Mouse (Mus musculus) embryo, embryonic 10 days (tissue): ENCODE measurements around the gene Frmd8.
"Not testable (repeated sequence)": the region's sequence is repeated elsewhere in the genome, so short reads cannot be mapped to it uniquely, and the experiment has no call there.

ENCODE experiments used
- DNase-seq: peaks from one replicate; pipeline ENCODE4 v3.0.0-alpha.2; 2015; ENCODE audit warnings: low spot score

Frmd8 gene

DNA sequence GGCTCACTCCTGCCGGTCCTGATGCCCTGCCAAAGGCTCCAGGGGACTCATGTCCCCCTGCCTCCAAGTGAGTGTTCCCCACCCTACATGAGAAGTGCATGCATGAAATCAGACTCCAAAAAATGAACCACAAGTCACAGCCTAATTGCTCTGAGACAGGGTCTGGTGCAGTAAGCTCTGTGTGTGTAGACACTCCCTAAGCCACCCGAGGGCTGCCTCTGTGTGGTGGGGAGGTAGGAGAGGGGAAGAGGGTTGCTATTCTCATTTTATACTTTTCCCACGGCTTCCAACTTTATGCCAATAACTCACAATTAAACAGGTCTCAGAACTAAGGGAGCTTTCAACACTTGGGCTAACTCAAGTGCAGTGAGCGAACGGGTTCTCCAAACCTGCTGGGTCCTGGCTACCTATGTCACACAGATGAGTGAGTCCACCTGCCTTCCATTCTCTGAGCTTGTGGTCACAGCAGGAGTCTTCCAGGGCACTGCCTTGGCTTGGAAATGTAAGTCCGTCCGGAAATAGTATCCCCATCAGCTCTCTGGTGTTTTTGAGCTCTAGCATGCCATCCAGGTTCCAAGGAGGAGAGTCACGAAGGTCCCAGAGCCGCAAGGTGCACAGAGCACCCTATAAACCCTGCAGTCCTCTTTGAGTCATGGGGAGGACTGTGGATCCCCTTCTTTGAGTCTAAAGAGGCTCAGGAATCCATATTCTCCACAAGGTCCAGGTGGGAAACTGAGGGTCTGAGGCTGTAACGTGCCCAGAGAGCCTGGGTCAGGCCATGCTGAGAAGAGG is 50.1 kb downstream of the Frmd8 start:
- DNase-seq, result no peak

DNA sequence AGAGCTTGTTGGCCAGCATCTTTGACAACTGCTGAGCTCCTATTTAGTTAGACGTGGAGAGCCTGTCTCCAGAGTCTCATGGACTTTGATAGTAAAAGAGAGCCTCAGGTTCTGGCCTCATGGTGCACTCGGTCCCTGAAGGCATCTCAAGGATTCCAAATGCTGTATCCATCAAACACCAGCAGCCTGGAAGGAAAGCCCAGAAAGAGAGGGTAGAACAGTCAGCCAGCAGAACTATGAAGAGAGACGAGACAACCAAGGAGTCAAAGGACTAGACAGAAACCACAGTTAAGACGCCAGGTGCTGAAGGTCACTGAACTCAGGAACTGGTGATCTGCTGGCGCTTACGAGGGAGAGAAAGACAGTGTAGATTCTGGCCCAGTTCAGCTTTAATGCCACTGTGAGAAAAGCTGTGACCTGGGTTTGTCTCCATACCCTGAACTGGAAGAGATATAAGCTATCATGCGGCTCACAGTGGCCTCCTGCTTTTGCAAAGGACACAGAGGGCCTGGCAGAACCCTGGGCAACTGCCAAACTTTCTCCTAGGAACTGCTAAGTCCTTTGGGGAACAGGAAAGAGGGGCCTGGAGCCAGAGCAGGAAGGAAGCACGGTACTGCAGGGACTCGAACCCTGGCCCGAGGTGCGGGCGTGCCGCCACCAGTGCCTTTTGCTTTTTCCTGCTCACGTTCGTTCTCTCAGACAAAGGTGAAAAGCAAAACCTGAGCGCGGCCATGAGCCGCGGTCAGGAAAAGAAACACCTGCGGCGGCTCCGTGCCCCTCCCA is 50.8 kb downstream of the Frmd8 start:
- no peak for DNase-seq

DNA sequence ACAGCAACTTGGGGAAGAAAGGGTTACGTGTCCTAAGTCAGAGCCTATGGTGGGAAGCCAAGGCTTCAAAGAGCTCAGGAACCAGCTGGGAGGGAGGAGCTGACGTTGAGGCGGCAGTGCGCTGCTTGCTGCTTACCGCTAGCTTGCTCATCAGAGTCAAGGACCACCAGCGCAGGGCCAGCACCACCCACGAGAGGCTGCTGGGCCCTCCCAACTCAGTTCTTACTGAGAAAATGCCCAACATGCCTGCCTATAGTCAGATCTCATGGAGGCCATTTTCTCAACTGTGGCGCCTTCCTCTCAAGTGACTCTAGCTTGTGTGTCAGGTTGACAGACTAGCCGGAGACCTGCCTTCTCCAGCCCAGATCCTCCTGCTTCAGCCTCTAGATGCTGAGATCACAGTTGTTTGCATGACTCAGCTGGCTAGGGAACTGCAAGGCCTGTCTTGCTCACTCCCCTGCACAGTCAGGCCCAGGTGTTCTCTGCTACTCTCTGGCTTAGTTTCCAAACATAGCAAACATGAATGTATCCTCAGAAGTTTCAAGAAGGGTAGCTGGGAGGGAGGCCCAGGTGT is 51.7 kb downstream of the Frmd8 start:
- DNase-seq, result peak; percentile 86

DNA sequence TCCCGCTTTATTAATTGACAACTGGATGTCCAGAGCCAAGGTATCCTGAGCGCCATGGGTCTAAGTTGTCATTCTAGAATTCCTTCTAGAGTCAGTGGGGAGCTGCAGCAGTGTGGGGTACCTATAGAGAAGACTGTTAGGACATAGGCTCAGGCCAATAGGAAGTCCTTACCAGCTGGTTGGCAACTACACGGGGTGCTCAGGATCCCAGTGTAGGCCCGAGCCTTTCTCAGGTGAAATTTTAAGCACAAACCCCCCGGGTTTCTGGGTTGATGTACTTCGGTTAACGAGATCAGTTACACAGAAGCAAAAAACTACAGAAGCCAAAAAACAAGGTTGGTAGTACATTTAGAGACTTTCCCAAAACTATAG is 52.3 kb downstream of the Frmd8 start:
- no peak for DNase-seq

DNA sequence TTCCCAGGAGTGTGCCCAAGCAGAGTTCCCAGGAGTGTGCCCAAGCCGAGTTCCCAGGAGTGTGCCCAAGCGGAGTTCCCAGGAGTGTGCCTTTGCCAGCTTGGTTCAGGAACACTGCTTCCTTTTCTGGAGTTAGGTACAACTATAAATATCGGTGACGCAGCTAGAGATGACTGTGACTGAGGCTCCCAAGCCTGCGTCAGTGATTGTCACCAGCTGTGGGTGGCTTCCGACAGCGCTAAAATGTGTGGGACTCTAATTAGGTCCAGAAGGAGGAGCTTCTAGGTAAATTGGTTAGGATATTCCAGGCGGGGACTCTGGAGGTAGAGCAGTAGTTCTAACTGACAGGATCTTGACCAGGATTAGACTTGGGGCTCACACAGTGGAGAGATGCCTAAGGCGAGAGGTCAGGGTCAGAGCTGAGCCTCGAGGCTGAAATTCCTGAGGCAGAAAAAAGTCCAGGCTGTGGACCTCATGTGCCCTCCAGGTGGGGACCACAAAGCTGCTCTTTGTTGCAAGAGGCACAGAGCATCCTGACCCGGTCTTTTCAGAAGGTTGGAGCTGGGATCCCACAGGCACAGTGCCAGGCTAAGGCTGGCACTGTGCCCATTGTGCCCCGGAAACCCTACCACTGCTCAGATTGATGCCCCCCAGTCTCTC is 52.8 kb downstream of the Frmd8 start:
- peak; percentile 56 for DNase-seq

DNA sequence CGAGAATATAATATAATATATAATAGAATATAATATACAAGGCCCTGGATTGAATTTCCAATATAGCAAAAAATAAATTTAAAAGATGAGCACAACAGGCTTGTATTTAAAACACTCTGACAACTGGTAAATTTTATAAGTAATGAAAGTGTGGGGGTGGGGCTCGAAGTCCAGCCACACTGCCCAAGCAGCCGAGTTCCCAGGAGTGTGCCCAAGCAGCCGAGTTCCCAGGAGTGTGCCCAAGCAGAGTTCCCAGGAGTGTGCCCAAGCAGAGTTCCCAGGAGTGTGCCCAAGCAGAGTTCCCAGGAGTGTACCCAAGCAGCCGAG is 53.3 kb downstream of the Frmd8 start:
- no peak for DNase-seq

DNA sequence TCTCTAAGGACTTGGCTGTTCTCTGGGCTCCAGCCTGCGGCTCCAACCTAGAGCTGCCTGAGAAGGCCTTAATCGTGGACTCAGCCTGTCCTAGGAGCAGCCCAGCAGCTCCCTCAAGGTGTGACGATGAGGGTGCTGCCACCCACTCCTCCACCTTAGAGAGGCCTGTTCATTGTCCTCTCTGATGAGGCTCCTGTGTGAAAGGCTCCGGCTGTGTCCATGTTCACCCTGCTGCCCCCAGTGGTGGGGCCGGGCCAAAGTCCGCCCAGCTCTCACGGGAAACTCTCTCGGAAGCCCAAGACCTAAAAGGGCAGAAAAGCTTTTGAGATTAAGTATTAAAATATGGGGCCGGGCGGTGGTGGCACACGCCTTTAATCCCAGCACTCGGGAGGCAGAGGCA is 55.5 kb downstream of the Frmd8 start:
- DNase-seq, result peak; percentile 59

DNA sequence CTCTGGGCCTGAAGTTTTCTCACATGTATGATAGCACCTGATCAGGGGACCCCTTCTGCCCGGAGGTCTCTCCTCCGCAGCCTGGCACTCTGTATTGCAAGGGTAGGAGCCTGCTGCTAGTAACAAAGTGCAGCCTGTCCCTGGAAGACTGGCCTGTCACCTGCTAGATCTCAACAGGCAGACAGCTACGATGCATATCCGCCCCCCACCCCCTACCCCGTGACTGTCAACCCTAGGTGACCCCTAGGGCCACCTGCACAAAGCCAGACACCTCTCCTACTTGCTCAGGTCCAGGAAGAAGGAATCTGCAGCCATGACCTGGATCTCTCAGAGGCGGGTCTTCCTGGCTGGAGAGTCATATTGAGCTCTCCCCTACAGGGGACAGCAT is 56.5 kb downstream of the Frmd8 start:
- no peak for DNase-seq

DNA sequence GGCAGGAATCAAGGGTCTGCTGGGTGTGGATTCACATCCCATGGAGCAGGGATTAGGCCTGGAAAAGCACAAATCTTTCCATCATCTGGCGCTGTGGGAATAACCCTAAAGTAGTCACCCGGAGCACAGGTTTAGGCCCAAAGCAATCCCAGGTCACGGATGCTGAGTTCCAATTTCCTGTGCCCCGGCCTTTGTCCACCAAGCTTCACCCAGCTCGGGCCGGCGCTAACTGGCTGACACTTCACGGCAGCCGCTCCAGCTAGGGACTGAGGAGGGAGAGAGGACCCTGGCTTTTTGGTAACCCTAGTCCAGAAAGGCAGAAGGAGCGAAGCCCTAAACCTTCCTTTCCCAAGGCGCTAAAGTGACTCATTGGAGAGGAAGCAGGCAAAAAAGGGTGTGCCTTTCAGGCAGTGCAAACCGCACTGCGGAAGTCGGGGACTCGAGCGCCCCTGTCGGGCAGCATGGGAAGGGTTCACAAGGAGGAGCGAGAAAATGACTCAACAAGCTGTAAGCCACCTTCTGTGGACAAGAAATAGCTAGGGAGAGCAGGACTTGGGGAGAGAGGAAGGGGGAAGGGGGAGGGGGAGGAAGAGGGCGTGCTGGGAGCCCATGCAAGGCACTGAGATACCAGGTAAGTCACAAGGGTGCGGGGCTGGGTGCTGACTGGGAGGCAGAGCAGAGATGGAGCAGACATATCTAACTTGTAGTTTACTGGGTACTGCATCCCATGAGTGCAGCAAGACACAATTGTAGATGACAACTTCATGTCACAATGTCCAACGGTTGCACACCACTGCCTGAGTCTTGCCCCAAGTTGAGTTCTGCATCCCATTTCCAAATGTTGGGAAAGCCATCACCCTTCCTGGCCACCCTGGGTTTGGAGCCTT is 57.1 kb downstream of the Frmd8 start:
- DNase-seq, result peak; percentile 83

DNA sequence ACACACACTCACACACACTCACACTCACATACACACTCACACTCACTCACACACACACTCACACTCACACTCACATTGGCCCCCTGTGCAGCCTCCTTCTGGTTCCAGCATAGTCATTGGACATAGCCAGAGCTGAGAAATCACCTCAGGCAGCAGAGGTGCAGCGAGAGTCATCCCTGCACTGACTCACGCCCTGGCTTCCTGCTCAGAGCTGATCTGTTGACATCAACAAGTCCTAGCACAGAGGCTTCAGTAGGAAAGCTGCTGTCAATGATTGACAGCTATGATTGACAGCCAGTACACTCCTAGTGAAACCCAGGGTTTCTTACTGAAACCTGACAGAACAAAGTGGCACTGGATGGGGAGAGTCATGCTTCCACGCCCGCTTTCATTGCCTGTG is 59.1 kb downstream of the Frmd8 start:
- DNase-seq, result no peak

DNA sequence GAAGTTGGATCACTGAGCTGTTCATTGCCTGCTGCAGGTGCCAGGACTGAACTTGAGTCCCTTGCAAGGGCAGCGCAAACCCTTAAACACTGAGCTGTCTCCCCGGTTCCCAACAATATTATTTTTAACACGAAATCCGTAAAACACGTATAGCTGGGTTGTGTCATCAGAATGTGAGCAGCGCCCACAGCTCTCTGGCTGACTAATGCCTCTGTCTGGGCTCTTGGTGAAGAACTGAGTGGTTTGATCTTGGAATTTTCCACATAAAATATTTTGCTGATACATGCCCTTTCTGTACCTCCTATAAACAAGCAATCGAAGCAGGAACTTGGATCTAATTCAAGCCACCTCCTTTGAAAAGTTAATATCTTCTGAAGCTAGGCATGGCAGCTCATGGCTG is 60.1 kb downstream of the Frmd8 start:
- no peak for DNase-seq

DNA sequence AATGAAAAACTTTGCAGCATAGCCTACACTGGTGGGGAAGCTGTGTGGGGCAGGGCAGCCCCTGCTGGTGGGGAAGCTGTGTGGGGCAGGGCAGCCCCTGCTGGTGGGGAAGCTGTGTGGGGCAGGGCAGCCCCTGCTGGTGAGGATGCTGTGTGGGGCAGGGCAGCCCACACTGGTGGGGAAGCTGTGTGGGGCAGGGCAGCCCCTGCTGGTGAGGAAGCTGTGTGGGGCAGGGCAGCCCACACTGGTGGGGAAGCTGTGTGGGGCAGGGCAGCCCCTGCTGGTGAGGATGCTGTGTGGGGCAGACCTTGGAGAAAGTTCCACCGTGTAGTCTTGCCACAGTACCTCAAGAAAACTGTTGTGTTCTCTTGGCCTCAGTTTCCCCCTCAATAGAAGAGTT is 61.0 kb downstream of the Frmd8 start:
- DNase-seq, result not testable (repeated sequence)

DNA sequence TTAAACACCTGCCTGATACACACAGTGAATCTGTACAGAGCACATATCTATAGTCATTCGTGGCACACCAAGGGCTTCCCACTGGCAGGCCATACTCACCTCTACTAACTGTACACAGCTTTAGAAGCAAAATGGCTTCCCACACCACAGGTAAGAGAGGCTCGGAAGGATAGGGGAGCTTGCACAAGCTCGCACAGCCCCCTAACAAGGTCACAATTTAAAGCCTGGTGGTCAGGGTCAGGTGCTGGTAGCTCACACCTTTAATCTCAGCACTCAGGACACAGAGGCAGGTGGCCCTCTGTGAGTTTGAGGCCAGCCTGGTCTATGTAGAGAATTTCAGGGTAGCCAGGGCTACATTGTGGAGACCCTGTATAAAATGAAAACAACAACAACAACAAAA is 61.5 kb downstream of the Frmd8 start:
- DNase-seq, result no peak

DNA sequence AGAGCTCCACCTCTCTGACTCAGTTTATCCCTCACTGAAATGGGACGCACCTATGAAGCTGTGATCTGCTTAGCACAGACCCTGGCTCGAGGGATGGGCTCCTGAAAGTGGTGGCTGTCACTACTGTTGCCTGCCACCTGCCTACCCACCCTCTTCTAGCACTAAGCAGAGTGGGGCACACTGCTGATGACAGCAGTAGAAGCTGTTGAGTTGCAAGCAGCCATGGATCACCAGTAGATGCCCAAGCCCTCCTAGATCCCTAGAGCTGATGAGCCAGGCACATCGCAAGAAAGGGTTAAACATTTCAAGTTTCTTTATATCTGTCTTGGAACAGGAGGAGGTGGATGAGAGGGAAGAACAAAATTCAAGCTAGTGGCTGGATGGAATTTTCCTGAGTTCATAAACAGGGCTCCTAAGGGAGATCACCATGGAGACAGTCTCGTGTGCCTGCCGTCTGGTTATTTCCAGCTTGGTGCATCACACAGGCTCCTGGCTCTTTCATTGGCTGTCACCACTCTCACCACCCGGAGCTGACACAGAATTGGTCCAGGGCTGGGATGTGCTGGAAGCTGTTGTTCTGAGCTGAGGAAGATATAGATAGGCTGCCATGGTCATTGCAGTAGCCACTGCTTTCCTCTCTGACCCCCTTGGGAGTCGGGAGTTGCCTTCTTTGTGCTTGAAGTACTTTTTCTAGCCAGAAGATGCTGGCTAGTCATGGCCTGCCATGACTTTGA is 63.1 kb downstream of the Frmd8 start:
- DNase-seq, result peak; percentile 77

DNA sequence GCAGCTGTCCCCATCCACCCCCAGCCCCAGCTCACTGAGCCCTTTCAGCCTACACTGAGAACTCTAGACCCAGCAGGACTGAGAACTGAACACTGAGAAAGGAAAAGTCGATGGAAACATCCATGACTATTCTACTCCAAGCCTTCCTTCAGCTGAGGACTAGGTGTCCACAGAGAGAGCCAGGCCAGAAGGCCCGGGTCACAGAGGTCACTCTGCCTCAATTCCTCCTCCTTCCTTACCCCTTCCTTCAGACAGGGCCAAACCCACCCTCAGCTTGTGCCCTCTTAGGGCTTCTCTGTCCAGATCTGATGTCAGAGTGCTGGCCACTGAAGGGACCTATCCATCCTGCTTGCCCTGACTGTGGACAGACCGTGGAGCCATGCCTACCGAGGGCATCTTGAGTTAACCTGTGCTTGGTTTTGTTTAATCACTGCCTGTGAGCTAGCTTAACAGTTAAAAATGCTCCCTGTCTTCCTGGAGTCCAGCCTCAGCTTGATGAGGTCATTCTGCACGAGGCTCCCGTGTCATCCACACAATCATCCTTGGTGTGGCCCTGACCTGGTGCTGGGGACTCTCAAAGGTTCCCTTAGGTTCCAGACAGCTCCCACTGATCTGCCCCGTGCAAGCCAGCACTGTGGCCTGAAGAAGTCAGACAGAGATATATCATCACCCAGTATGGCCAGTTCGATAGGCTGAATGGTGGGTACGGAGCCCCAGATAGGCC is 64.1 kb downstream of the Frmd8 start:
- no peak for DNase-seq

DNA sequence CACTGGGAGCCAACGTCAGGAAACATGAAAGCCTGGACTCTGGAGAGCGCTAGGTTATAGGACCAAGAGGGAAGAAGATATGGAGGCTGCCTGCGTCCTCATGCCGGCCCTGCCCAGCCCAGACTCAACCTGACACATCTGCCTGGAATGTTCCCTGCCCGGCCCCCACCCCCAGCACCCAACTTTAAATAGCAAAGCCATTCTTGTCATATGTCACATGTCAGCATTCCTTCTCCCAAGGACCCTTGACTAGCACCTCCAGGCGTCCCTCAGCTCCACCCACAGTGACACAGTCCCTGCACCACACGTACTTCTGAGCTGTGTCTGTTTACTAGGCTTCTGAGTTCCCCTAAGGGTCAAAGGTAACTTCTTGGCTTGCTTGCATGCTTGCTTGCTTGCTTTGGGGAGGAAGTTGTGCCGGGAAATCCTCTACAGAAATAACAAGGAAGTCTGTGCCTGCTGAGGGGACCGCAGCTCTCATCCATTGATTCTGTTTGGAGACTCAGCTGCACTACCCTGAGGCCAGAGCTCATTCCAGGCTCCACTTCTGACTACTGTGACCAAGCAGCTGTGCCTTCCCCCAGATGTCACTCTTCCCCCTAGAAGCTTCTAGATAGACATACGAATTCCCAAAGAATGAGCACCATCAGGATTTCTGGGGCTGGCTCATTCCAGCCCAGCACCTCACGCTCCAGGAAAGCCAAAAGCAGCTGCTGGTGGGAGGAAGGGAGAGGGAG is 64.8 kb downstream of the Frmd8 start:
- DNase-seq, result peak; percentile 66

DNA sequence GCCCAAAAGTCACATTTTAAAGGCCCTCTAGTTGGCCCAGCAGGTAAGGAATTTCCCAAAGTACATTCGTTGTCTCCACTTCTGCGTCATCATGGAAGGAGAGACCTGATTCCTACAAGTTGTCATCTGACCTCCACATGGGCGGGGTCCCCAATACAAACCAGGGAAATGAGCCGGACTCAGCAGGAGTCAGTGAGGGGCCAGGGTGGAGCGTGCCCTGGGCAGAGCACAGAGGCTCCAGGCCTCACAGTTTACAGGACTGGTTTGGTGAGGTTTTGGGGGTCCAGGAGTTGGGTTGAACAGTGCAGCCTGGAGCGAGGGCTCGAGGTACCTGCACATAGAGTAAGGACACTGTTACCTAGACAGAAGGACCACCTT is 65.4 kb downstream of the Frmd8 start:
- DNase-seq, result peak; percentile 43

DNA sequence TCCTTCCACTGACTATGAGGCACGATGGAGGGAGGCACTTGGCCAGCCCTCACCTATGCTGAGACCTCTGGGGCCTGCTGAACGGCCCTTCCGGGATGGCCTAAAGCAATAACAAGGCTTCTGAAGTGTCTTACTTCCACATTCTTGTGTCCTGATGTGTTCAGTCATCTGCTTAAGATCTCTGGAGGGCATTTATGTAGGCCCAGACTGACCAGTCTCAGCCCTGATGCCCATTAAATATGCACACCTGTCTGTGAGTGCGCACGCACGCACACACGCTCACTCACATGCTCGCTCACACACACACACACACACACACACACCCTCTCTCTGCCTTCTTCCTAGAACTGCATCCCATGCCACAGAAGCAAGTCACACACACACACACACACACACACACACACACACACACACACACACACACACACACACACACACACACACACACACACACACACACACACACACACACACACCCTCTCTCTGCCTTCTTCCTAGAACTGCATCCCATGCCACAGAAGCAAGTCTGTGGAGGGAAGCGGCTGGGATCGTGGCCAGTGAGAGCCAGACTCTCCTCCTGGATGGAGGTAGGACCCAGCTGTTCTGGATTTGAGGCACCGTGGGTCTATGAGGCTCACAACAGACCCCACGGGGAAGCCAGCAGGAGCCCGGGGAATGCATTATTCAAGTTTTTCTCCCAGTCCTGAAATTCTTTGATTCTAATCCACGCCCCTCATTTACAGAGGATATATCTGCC is 65.9 kb downstream of the Frmd8 start:
- DNase-seq, result peak; percentile 36

DNA sequence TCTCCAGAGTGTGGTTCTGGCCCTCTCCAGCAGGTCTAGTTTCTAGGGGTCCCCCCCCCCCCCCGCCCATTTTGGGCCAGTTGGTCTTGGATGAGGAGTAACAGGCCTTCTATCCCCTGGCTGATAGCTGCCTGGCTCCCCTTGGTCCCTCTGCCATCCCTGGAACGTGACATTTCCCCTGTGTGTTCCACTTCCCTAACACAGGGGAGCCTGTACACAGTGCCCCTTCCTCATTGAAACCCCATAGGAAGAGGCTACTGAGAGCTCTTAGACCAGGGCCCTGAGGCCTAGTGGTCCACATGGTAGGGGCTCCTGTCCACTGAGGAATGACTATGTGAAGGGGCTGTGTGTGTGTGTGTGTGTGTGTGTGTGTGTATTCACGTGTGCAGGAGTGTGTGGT is 67.3 kb downstream of the Frmd8 start:
- no peak for DNase-seq
